Mouse (Mus musculus) kidney, adult 2 months (tissue): ENCODE data around the gene Odf3l2.

Source experiments
- CTCF ChIP-seq: fragments of 200-500 bp; conservative IDR thresholded peaks from 2 replicates; pipeline ENCODE4 v1.5.1; 2011; ENCODE audit warnings: low read depth, mild to moderate bottlenecking, control low read depth, low read length, moderate library complexity, mixed read lengths; ENCODE audit not compliant: insufficient read depth, insufficient read length
- POLR2A ChIP-seq: fragments of 200-500 bp; IDR thresholded peaks from one replicate; pipeline ENCODE4 v1.6.1; 2011; ENCODE audit warnings: low read depth, low read length, control low read depth

DNA sequence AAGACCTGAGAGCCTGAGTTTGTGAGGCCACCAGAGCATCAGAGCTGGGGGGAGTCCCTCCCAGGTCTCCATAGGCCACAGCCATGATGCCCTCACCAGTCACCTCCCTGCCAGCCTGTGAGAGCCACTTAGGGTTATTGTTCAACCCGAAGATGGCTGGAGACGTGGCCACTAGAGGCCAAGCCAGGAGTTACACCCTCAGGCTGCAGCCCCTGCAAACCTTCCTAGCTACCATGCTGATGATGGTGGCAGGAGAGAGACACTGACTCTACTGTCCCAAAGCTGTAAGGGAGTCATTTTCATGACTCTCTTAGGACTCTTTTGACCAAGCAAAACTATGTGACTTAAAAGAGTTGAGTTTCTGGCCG, 26.5 kb upstream of the Odf3l2 start:
- TF ChIP-seq POLR2A, result no peak
- TF ChIP-seq CTCF, result no peak; the same call in 1 of the 2 replicates
